Mouse (Mus musculus) layer of hippocampus, adult 2 months (tissue): ENCODE results near the gene Afap1l2. TPM values are rescaled to one million over a fixed set of nuclear protein-coding genes. Genes with fewer than 3 reads are reported as not detected.
A peak's percentile ranks its signal among the peaks of the same experiment; 100 is the strongest.

Experiments
- DNase-seq, 2 experiments: peaks; one replicate each; pipeline ENCODE4 v3.0.0; 2022; ENCODE audit warnings: low spot score in 2 of 2
- H3K27ac ChIP-seq: fragments of 200-600 bp; 2 replicates; pipeline ENCODE4 v1.8.1; 2022
- H3K4me3 ChIP-seq: fragments of 200-600 bp; 2 replicates; pipeline ENCODE4 v1.8.1; 2022; ENCODE audit warnings: mild to moderate bottlenecking
- CTCF ChIP-seq: fragments of 200-600 bp; conservative IDR thresholded peaks from 2 replicates; pipeline ENCODE4 v1.8.1; 2022; ENCODE audit warnings: antibody characterized with exemption, mild to moderate bottlenecking, moderate library complexity
- long read RNA-seq, 2 experiments: library from polyadenylated mRNA; stranded (forward); transcript quantifications; one replicate each; pipeline ENCODE4 v2.0.0; 2021; ENCODE audit warnings: borderline mapping rate in 2 of 2
- total RNA-seq, 2 experiments: library from RNA; stranded (reverse); gene quantifications; 2 replicates each; pipeline ENCODE4 v1.2.3; 2021

The Afap1l2 gene
- 10 to 100 TPM; 11.4 to 12.0 TPM for total RNA-seq
- long read RNA-seq, experiment 1, transcript Afap1l2-202 (19 exons, 3,531 nt): major isoform, 6 of 12 reads
- long read RNA-seq, experiment 1, partial matches to known transcripts: 2 of 12 reads
- long read RNA-seq, experiment 1, other reads (novel, unspliced or antisense): 3 of 12 reads
- long read RNA-seq, experiment 2, transcript Afap1l2-202 (19 exons, 3,531 nt): major isoform, 11 of 14 reads
- long read RNA-seq, experiment 2, partial matches to known transcripts: 0 of 14 reads
- long read RNA-seq, experiment 2, other reads (novel, unspliced or antisense): 2 of 14 reads

- Histone ChIP-seq H3K4me3 (peak within 1 kb of the TSS; percentile 68), H3K27ac (peak within 1 kb of the TSS; percentile 87)
- peak; percentile 83 for TF ChIP-seq CTCF
- DNase-seq: peak; percentile 35 to 59
These were observed at the start of gene Afap1l2 for GRCm38 (mm10) chr19:57007781-57008710. Gene Afap1l2 (minus strand): TSS chr19:57008228.

DNA sequence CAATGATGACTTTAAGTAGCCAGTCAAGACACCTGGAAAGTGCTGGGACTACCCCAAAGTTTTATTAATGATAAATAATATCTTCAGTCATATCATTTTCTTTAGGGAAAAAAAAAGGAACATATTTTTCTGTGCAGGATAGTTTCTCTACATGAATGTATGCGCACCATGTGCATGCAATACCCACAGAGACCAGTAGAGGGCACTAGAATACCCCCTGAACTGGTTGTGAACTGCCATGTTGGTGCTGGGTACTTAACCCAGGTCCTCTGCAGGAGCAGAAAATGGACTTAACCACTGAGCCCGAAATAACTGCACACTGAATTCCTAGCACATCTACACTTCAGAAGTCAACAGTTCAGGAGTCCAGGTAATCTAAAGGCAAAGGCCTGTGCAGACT lies 49.5 kb upstream of the Afap1l2 start:
- no peak overlapping the region for H3K27ac ChIP-seq
- H3K4me3 ChIP-seq: no peak overlapping the region
- TF ChIP-seq CTCF: peak; percentile 67
- no peak for DNase-seq

DNA sequence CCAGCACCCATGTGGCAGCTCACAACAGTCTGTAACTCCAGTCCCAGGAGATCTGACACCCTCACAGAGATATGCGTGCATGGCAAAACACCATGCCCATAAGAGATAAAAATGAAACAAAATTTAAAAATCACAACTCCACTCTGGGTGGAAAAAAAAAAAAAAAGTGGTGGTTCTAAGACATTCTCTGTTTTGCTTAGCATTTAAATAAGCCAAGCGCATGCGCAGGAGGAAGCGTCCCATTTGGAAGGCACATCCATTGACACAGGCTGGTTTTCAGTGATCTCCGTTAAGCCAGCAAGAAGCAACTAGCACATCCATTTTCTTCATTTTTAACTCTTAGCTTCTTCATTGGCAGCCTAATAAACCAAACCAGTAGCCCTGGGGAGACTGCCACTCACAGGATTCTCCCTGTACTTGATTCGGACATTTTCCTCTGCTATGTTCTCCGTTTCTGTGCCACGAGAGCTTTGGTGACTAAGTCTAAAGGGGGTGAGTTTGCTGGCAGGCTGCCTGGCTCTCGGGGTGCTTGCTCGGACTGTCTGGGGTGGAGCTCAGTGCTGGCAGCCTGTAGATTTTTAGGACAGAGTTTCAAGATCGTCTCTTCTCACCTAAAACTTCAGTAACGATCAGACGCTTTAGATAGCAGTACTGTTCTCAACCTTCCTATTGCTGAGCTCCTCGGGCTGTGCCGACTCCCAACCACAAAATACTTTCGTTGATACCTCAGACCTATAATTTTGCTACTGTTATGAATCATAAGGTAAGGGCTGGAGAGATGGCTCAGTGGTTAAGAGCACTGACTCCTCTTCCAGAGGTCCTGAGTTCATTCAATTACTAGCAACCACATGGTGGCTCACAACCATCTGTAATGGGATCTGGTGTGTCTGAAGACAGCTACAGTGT lies 47.4 kb upstream of the Afap1l2 start:
- Histone ChIP-seq H3K4me3 (no peak overlapping the region), H3K27ac (no peak overlapping the region)
- no peak for DNase-seq
- TF ChIP-seq CTCF: no peak

DNA sequence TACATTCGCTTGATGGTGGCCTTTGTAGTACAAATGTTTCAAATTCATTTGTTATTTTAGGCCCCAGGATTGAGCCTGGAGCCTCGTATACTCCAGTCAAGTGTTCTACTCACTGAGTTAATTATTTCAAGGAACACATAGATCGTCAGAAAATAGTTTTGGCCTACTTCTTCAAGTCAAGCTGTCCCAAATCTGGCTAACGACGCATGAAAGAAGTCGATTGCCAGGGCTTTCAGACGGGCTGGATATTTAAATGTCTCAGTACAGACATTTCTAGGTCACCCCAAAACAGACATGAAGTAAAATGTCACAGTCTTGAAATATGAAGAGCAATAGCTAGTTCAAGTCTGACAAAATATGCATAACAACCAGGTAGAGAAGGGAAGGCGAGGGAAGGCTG lies 44.9 kb upstream of the Afap1l2 start:
- no peak for DNase-seq
- H3K27ac ChIP-seq: no peak overlapping the region
- TF ChIP-seq CTCF: no peak
- H3K4me3 ChIP-seq: no peak overlapping the region

GRCm38 (mm10) chr19:57052016-57052415 lies 44.0 kb upstream of the Afap1l2 start:
- H3K4me3 ChIP-seq: no peak overlapping the region
- DNase-seq: no peak
- no peak overlapping the region for H3K27ac ChIP-seq
- TF ChIP-seq CTCF: no peak

DNA sequence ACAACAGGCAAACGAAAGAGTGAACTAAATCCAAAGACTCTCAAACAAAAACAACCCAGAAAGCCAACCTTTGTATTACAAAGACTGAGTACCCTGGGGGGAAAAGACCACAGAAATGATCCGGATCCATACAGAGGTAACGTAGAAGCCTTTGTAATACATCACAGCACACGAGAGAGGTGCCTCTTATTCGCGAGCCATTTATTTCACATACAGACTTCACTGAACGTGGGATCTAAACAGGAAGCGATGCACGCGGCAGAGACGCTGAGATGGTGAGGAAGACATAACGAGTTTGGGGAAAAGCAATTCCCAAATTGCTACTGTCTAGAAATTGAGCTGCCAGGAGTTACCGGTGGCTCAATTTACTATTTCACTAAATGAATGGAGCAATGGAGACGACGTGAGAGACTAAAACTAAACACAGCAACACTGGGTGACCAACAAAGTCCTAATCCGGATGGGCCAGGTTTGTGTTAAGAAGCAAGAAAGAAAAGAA lies 41.6 kb upstream of the Afap1l2 start:
- Histone ChIP-seq H3K27ac (no peak overlapping the region), H3K4me3 (no peak overlapping the region)
- TF ChIP-seq CTCF: no peak
- no peak for DNase-seq

GRCm38 (mm10) chr19:57047671-57048320 lies 39.8 kb upstream of the Afap1l2 start:
- H3K4me3 ChIP-seq: no peak overlapping the region
- no peak for TF ChIP-seq CTCF
- no peak for DNase-seq
- no peak overlapping the region for H3K27ac ChIP-seq

GRCm38 (mm10) chr19:57039258-57039657 lies 31.2 kb upstream of the Afap1l2 start:
- no peak for DNase-seq
- Histone ChIP-seq H3K27ac (no peak overlapping the region), H3K4me3 (no peak overlapping the region)
- peak; percentile 75 for TF ChIP-seq CTCF

DNA sequence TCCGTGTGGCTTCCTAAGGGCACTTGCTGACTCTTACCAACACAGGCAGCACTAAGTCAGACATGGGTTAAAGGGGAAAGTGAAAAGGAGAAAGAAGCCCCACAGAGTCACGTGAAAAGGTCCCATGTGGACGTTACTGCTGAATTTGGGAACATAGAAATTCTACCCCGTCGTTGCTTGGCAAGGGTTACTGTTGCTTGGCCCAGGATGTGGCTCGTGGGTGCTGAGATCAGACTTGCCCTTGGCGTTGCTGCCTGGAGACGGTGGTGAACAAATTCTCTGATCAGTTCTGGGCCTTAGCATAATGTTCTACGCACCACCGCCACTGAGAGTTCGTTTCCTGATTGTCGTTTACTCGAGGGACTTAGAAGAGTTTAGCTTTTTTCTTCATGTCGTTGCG lies 28.8 kb upstream of the Afap1l2 start:
- no peak for TF ChIP-seq CTCF
- Histone ChIP-seq H3K27ac (no peak overlapping the region), H3K4me3 (no peak overlapping the region)
- DNase-seq: no peak

DNA sequence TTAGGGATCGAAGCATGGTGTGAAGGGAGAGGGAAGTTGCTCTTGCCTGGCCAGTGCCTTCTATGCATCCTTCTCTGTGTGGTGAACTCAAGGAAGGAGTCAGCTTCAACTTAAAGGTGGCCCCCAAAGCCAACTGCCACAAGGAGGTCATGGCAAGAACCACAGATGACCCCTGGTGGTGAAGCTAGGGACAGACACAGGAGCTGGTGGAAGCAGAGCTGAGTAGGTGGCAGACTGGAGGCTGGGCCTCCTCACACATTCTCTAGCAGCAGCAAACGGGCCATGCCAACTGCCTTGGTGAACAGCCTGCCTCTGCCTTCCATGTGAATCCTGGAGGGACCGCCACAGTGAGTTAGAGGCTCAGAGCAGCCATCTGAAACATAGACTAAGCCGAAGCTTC lies 23.6 kb upstream of the Afap1l2 start:
- TF ChIP-seq CTCF: peak; percentile 86
- H3K27ac ChIP-seq: no peak overlapping the region
- no peak overlapping the region for H3K4me3 ChIP-seq
- peak; percentile 54 to 64 for DNase-seq

- no peak overlapping the region for H3K4me3 ChIP-seq
- no peak for TF ChIP-seq CTCF
- peak overlapping the region; percentile 46; the same call in 1 of the 2 replicates for H3K27ac ChIP-seq
- DNase-seq: no peak
These were observed 21.4 kb upstream of the Afap1l2 start for GRCm38 (mm10) chr19:57029461-57029860.
